Mouse (Mus musculus): ENCODE data around the gene Olfr1045. TPM values are rescaled to one million over a fixed set of nuclear protein-coding genes. Genes with fewer than 3 reads are reported as not detected.

The Olfr1045 gene
- not detected in 2 replicates for polyA plus RNA-seq (2012; rRNA removed)

DNA sequence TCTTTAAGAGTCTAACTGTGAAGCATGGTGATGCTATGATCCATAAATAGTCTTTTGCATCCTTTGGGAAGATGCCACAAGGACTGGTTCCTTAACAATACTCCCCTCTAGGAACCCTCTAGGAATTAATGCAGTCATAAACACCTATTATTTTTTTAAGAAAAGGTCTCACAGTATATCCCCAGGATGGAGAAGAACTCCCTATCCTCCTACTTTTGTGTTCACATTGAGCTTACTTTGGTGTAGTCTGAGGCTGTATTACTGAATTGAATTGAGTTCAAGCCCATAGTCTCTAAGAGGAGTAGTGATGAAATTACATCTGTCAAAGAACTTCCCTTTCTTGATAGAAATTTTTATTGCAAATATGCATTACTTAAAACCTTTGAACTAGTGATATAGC lies at the start of gene Olfr1045:
Gene Olfr1045 (minus strand): TSS at position 101 of the 400 bp plus-strand sequence.

DNA sequence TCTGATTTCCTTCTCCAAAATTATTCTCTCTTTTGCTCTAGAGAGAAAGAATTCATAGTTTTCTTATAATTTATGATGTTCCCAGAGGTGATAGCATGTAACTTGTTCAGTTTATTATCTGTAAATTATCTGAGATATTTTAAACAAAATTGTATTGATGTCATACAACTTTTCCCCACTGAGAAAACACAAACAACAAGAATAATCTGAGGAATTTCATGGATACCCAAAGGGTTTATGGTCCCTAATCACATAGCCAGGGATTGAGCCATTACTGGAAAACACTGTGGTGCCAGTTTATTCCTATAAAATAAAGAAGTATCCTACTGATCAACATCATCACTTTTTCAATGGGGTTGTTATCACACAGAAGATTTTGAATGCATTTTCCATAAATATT lies 37.4 kb upstream of the Olfr1045 start, which contains the start of gene Olfr1048:
Gene Olfr1048 (minus strand): TSS at position 101 of the 400 bp plus-strand sequence.

DNA sequence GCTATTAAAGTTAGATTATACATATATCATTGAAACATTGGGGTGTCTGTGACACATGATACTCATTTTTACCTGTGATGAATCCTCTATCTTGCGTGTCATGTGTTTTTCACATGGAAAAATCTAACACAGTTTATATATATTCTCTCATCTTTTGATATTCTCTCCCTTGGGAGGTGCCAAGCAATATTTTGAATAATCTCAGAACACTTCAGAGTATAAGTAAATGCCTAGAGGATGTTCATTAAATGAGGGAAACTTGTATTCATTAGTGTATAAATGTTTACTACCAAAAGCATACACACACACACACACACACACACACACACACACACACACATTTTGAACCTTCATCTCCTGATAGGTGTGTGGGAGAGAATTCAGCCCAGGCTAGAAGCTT lies 28.5 kb upstream of the Olfr1045 start, which contains the start of gene Olfr1047:
Gene Olfr1047 (minus strand): TSS at position 101 of the 400 bp plus-strand sequence.

DNA sequence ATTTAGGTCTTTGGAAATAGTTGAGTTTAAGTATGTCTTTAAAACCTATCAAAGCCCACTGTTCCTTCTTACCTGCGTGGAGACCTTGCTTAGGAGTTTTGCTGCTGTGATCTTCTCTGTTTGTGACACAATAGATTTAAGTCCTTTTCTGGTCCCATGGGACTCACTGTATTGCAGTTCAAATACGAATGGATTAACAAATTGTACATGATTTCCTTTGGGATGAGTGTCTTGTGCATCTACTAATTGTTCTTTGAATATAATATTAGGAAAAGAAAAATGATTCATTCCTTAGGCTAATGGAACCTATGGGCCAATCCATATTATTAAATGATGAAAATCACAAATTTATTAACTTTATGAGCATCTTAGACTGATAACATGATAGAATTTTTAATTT lies 16.4 kb upstream of the Olfr1045 start, which contains the start of gene Olfr1046:
Gene Olfr1046 (minus strand): TSS at position 101 of the 400 bp plus-strand sequence.

DNA sequence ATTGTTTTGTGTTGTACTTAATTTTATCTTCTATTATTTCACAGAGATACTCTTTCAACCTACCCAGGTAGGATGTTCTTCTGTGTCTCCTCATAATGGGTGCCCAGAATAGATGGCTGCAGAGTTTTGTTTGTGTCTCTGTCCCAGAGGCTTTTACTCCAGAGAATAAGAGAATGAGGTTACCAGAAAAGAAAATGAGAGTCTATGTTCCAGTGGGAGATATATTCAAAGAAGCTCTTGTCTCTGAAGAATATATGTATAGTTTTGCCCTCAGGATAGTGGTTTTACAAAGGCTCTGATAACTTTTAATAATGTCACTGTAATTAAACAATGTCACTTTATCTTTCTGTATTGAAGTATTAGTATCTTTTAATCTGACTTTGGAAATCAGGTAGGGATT lies 17.2 kb downstream of the Olfr1045 start, which contains the start of gene Olfr52:
Gene Olfr52 (minus strand): TSS at position 101 of the 400 bp plus-strand sequence.

DNA sequence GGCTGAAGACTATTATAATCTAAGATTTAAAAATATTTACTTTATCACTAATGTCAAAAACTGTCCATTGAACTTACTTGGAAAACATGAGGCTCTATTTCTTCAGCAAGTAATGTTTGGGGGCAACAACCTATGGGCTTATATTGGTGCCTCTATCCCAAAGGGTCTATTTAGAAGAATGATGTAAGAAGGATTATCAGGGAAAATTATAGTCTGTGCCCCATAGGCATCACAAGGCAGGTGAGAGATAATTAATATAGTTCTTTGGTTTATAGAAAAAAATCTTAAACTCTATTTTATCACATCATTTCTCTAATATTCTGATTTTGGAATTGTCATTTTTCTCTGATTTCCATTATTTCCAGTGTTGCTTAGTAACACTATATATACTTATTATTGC lies 25.1 kb downstream of the Olfr1045 start, which contains the start of gene Olfr1044:
Gene Olfr1044 (minus strand): TSS at position 101 of the 400 bp plus-strand sequence.

GRCm38 (mm10) chr2:86167422-86167821 lies 35.4 kb downstream of the Olfr1045 start, which contains the start of gene Olfr1043:
Olfr1043 (minus strand) TSS chr2:86167522.

DNA sequence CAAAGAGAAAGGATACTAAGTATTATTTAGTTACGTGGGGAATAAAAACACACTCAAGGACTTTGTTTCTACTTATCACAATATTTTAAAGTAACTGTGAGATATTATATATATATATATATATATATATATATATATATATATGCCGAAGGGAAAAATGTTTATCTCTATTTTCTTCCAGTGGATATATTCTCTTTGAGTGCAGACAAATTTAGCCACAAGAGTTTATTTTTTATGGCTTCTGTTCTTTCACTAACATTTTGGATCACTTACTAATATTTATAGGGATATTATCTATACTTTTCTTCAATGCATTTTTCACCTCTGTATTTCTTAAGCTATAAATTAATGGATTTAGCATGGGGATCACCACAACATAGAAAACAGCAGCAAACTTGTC lies 41.1 kb downstream of the Olfr1045 start, which contains the start of gene Olfr1042:
Gene Olfr1042 (minus strand): TSS at position 101 of the 400 bp plus-strand sequence.

DNA sequence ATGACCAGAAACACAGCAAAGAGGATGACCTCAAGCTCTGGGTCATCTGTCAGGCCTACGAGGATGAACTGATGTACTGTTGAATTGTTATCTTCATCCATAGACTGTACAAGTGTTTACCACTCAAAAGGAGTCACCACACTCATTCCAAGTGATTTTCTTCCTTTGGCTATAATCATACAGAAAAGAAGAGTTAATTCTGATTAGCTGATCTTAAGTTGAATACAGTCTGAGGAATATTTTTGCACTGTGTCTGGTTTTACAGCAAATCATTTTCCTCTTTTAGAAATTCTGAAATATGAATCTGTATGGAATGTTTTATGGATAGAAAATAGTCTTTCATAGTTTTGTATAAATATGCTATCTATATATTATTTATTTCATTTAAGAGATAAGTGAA lies 56.2 kb downstream of the Olfr1045 start, which contains the start of gene Olfr1040:
Gene Olfr1040 (minus strand): TSS at position 101 of the 400 bp plus-strand sequence.

Other genes with a start within 250 kb of the Olfr1045 start
- gene Olfr1029, start 229.1 kb downstream of the Olfr1045 start, polyA plus RNA-seq (2012; rRNA removed): not detected in 2 replicates
- gene Olfr1030, start 223.7 kb downstream of the Olfr1045 start, polyA plus RNA-seq (2012; rRNA removed): not detected in 2 replicates
- not detected in 2 replicates for gene Olfr1031, start 212.7 kb downstream of the Olfr1045 start, polyA plus RNA-seq (2012; rRNA removed)
- gene Olfr1032, start 197.5 kb downstream of the Olfr1045 start, polyA plus RNA-seq (2012; rRNA removed): not detected in 2 replicates
- gene Olfr1033, start 182.4 kb downstream of the Olfr1045 start, polyA plus RNA-seq (2012; rRNA removed): 0.02 and 0.25 TPM in 2 replicates
- gene Olfr1034, start 157.1 kb downstream of the Olfr1045 start, polyA plus RNA-seq (2012; rRNA removed): 0.04 TPM in 1 of 2 replicates, not detected in the other
- gene Olfr1036, start 129.0 kb downstream of the Olfr1045 start, polyA plus RNA-seq (2012; rRNA removed): not detected in 2 replicates
- not detected in 2 replicates for gene Olfr1037, start 115.6 kb downstream of the Olfr1045 start, polyA plus RNA-seq (2012; rRNA removed)
- not detected in 2 replicates for gene Olfr1039, start 67.1 kb downstream of the Olfr1045 start, polyA plus RNA-seq (2012; rRNA removed)
- gene Olfr1040, start 56.3 kb downstream of the Olfr1045 start, polyA plus RNA-seq (2012; rRNA removed): not detected in 2 replicates
- gene Olfr1042, start 41.2 kb downstream of the Olfr1045 start, polyA plus RNA-seq (2012; rRNA removed): not detected in 2 replicates
- gene Olfr1043, start 35.5 kb downstream of the Olfr1045 start, polyA plus RNA-seq (2012; rRNA removed): not detected in 2 replicates
- not detected in 2 replicates for gene Olfr1044, start 25.2 kb downstream of the Olfr1045 start, polyA plus RNA-seq (2012; rRNA removed)
- not detected in 2 replicates for gene Olfr52, start 17.3 kb downstream of the Olfr1045 start, polyA plus RNA-seq (2012; rRNA removed)
- not detected in 2 replicates for gene Olfr1046, start 16.3 kb upstream of the Olfr1045 start, polyA plus RNA-seq (2012; rRNA removed)
- gene Olfr1047, start 28.4 kb upstream of the Olfr1045 start, polyA plus RNA-seq (2012; rRNA removed): not detected in 2 replicates
- not detected in 2 replicates for gene Olfr1048, start 37.3 kb upstream of the Olfr1045 start, polyA plus RNA-seq (2012; rRNA removed)
- not detected in 2 replicates for gene Olfr1049, start 55.3 kb upstream of the Olfr1045 start, polyA plus RNA-seq (2012; rRNA removed)
- gene Olfr1051, start 76.1 kb upstream of the Olfr1045 start, polyA plus RNA-seq (2012; rRNA removed): not detected in 2 replicates
- gene Olfr1052, start 89.4 kb upstream of the Olfr1045 start, polyA plus RNA-seq (2012; rRNA removed): not detected in 2 replicates
- gene Olfr1053, start 112.3 kb upstream of the Olfr1045 start, polyA plus RNA-seq (2012; rRNA removed): not detected in 2 replicates
- gene Olfr1054, start 132.4 kb upstream of the Olfr1045 start, polyA plus RNA-seq (2012; rRNA removed): not detected in 2 replicates
- not detected in 2 replicates for gene Olfr1055, start 147.3 kb upstream of the Olfr1045 start, polyA plus RNA-seq (2012; rRNA removed)
- gene Olfr1056, start 159.5 kb upstream of the Olfr1045 start, polyA plus RNA-seq (2012; rRNA removed): not detected in 2 replicates
- not detected in 2 replicates for gene Olfr1057, start 175.4 kb upstream of the Olfr1045 start, polyA plus RNA-seq (2012; rRNA removed)
- not detected in 2 replicates for gene Olfr1058, start 185.6 kb upstream of the Olfr1045 start, polyA plus RNA-seq (2012; rRNA removed)
- gene Olfr1061, start 211.0 kb upstream of the Olfr1045 start, polyA plus RNA-seq (2012; rRNA removed): not detected in 2 replicates
- not detected in 2 replicates for gene Olfr1062, start 223.7 kb upstream of the Olfr1045 start, polyA plus RNA-seq (2012; rRNA removed)
- not detected in 2 replicates for gene Olfr1065, start 247.6 kb upstream of the Olfr1045 start, polyA plus RNA-seq (2012; rRNA removed)